Mouse (Mus musculus): ENCODE measurements around the gene Prph. TPM values are rescaled to one million over a fixed set of nuclear protein-coding genes. Genes with fewer than 3 reads are reported as not detected.

Prph gene
- polyA plus RNA-seq, 1 experiment, result 0.60 TPM

GRCm38 (mm10) chr15:99083867-99084557, 29.0 kb downstream of the Prph start:
- TF ChIP-seq POLR2A (IDR thresholded peaks at IDR 0.05; ENCODE audit: low read depth, low read length) (no peak), CTCF (IDR thresholded peaks at IDR 0.05; ENCODE audit: borderline replicate concordance, insufficient read depth, low read length) (no peak)
- H3K4me3 ChIP-seq (ENCODE audit: insufficient read depth, low read length), result no peak overlapping the region
- H3K27ac ChIP-seq (ENCODE audit: insufficient read depth, low read length), result no peak overlapping the region
- H3K4me1 ChIP-seq (ENCODE audit: control insufficient read depth, insufficient read depth, low read length), result no peaks in the 10 kb centered on the region

- Histone ChIP-seq H3K4me1 (ENCODE audit: control insufficient read depth, insufficient read depth, low read length) (no peaks in the 10 kb centered on the region), H3K27ac (ENCODE audit: insufficient read depth, low read length) (no peak overlapping the region), H3K4me3 (ENCODE audit: insufficient read depth, low read length) (no peak overlapping the region)
- TF ChIP-seq POLR2A (IDR thresholded peaks at IDR 0.05; ENCODE audit: low read depth, low read length) (no peak), CTCF (IDR thresholded peaks at IDR 0.05; ENCODE audit: borderline replicate concordance, insufficient read depth, low read length) (no peak)
Measured at GRCm38 (mm10) chr15:99084618-99085017, 29.6 kb downstream of the Prph start.

- H3K4me3 ChIP-seq (ENCODE audit: insufficient read depth, low read length), result no peak overlapping the region
- no peaks in the 10 kb centered on the region for H3K4me1 ChIP-seq (ENCODE audit: control insufficient read depth, insufficient read depth, low read length)
- TF ChIP-seq POLR2A (IDR thresholded peaks at IDR 0.05; ENCODE audit: low read depth, low read length) (no peak), CTCF (IDR thresholded peaks at IDR 0.05; ENCODE audit: borderline replicate concordance, insufficient read depth, low read length) (no peak)
- no peak overlapping the region for H3K27ac ChIP-seq (ENCODE audit: insufficient read depth, low read length)
Measured at GRCm38 (mm10) chr15:99085997-99086396, 31.0 kb downstream of the Prph start.

- no peak within 1 kb of the TSS for H3K27ac ChIP-seq (ENCODE audit: insufficient read depth, low read length)
- H3K4me1 ChIP-seq (ENCODE audit: control insufficient read depth, insufficient read depth, low read length), result no peaks in the 10 kb centered on the region
- H3K4me3 ChIP-seq (ENCODE audit: insufficient read depth, low read length), result no peak within 1 kb of the TSS
- TF ChIP-seq CTCF (IDR thresholded peaks at IDR 0.05; ENCODE audit: borderline replicate concordance, insufficient read depth, low read length) (no peak), POLR2A (IDR thresholded peaks at IDR 0.05; ENCODE audit: low read depth, low read length) (no peak)
Measured at GRCm38 (mm10) chr15:99087253-99088075, 32.5 kb downstream of the Prph start, which contains the start of gene C1ql4. Gene C1ql4, minus strand, starts transcription at chr15:99087817.

GRCm38 (mm10) chr15:99088292-99088691, 33.3 kb downstream of the Prph start:
- Histone ChIP-seq H3K27ac (ENCODE audit: insufficient read depth, low read length) (no peak overlapping the region), H3K4me3 (ENCODE audit: insufficient read depth, low read length) (no peak overlapping the region), H3K4me1 (ENCODE audit: control insufficient read depth, insufficient read depth, low read length) (no peaks in the 10 kb centered on the region)
- TF ChIP-seq CTCF (IDR thresholded peaks at IDR 0.05; ENCODE audit: borderline replicate concordance, insufficient read depth, low read length), result peak; percentile 48
- no peak for TF ChIP-seq POLR2A (IDR thresholded peaks at IDR 0.05; ENCODE audit: low read depth, low read length)

- Histone ChIP-seq H3K4me1 (ENCODE audit: control insufficient read depth, insufficient read depth, low read length) (no peaks in the 10 kb centered on the region), H3K4me3 (ENCODE audit: insufficient read depth, low read length) (no peak overlapping the region), H3K27ac (ENCODE audit: insufficient read depth, low read length) (no peak overlapping the region)
- TF ChIP-seq CTCF (IDR thresholded peaks at IDR 0.05; ENCODE audit: borderline replicate concordance, insufficient read depth, low read length) (no peak), POLR2A (IDR thresholded peaks at IDR 0.05; ENCODE audit: low read depth, low read length) (no peak)
Measured at GRCm38 (mm10) chr15:99089069-99089468, 34.1 kb downstream of the Prph start.

- Histone ChIP-seq H3K4me1 (ENCODE audit: control insufficient read depth, insufficient read depth, low read length) (no peaks in the 10 kb centered on the region), H3K27ac (ENCODE audit: insufficient read depth, low read length) (no peak within 1 kb of the TSS), H3K4me3 (ENCODE audit: insufficient read depth, low read length) (peak within 1 kb of the TSS; percentile 14; the same call in 1 of the 2 replicates)
- TF ChIP-seq POLR2A (IDR thresholded peaks at IDR 0.05; ENCODE audit: low read depth, low read length) (no peak), CTCF (IDR thresholded peaks at IDR 0.05; ENCODE audit: borderline replicate concordance, insufficient read depth, low read length) (no peak)
Measured at GRCm38 (mm10) chr15:99092870-99093269, 37.9 kb downstream of the Prph start, which contains the start of gene Dnajc22. Gene Dnajc22, plus strand, starts transcription at chr15:99093170.

- TF ChIP-seq CTCF (IDR thresholded peaks at IDR 0.05; ENCODE audit: borderline replicate concordance, insufficient read depth, low read length) (no peak), POLR2A (IDR thresholded peaks at IDR 0.05; ENCODE audit: low read depth, low read length) (no peak)
- H3K4me3 ChIP-seq (ENCODE audit: insufficient read depth, low read length), result peak overlapping the region; percentile 14; the same call in 1 of the 2 replicates
- no peaks in the 10 kb centered on the region for H3K4me1 ChIP-seq (ENCODE audit: control insufficient read depth, insufficient read depth, low read length)
- no peak overlapping the region for H3K27ac ChIP-seq (ENCODE audit: insufficient read depth, low read length)
Measured at GRCm38 (mm10) chr15:99093291-99094258, 38.6 kb downstream of the Prph start.

GRCm38 (mm10) chr15:99094631-99095270, 39.8 kb downstream of the Prph start:
- Histone ChIP-seq H3K4me3 (ENCODE audit: insufficient read depth, low read length) (no peak overlapping the region), H3K4me1 (ENCODE audit: control insufficient read depth, insufficient read depth, low read length) (no peaks in the 10 kb centered on the region), H3K27ac (ENCODE audit: insufficient read depth, low read length) (no peak overlapping the region)
- no peak for TF ChIP-seq POLR2A (IDR thresholded peaks at IDR 0.05; ENCODE audit: low read depth, low read length)

Data from embryonic fibroblast, embryonic 13.5 days (primary cell).